Mouse (Mus musculus) bone marrow, adult 2 months (tissue): ENCODE measurements around the gene Taf1a.

Experiments
- CTCF ChIP-seq: fragments of 200-500 bp; IDR thresholded peaks from 2 replicates; pipeline ENCODE4 v1.5.1; 2011; ENCODE audit warnings: low read length, control low read depth; ENCODE audit not compliant: control insufficient read depth, insufficient read depth
- POLR2A ChIP-seq: fragments of 200-500 bp; IDR thresholded peaks from 2 replicates; pipeline ENCODE4 v1.6.1; 2011; ENCODE audit warnings: low read depth, mild to moderate bottlenecking, control low read depth, low read length, borderline replicate concordance; ENCODE audit not compliant: control insufficient read depth

DNA sequence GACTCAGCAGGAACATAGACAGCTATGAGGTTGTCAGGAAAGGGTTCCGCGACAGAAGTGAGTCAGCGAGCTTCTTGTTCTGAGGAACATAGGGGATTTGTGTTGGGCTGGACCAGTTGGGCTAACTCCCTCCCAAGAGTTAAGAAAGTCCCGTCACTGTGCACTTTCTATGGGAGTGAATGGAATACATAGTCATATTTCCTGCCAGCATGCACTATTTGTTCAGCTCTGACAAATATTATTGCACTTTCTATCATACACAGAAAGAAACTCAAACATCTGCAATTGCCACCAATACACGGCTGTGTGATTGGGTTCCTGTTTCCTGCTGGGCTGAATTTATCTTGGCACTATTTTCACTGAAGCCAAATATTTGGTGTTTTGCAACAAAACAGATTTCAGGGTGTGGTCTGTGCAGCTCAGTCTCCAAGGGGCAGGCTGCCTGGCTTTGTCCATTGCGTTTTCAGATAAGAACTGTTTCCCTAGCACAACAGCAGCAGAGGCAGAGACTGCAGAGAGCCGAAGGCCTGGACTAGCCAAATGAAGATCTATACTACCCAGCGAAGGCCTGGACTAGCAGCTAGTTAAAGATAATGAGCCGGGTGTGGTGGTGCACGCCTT is 10.3 kb upstream of the Taf1a start:
- no peak for TF ChIP-seq CTCF
- no peak for TF ChIP-seq POLR2A
